Mouse (Mus musculus) frontal cortex, postnatal 14 days (tissue): Measurements from ENCODE around the gene Iqgap1.

ENCODE experiments used
- DNase-seq, 2 experiments: peaks; one replicate each; pipeline ENCODE4 v3.0.0; 2022; ENCODE audit warnings: low spot score in 2 of 2

The Iqgap1 gene

DNA sequence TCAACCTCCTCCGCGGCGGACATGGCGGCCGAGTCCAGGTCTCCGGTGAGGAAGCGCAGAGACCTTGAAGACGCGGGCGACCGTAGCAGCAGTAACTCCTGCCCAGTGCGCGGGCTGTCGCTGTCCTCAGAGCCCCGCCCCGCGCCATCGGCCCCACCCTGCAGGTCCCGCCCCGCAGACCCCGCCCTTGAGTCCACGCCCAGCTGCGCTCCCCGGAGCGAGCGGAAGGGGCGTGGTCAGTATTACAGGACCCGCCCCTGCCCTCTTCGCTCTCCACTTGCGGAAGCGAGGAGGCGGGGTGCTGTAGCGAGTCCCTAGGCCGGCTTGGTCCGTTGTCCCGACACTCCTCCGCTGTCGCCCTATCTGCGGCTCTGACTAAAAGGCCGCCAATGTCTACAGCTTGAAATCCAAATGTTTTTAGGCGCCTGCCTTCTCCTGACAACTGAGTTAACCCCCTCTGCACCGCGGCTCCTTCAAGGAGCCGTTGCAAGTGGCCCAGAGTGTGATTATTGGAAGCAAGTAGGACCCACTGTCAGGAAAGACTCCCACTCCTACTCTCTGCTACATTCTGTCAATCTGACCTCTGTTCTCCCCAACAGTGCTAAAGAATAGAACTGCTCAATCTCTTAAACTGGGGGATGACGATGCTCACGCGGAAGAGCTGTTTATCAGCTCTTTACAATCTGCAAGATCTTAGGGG, 22.5 kb downstream of the Iqgap1 start:
- peak; percentile 84 to 89 for DNase-seq

DNA sequence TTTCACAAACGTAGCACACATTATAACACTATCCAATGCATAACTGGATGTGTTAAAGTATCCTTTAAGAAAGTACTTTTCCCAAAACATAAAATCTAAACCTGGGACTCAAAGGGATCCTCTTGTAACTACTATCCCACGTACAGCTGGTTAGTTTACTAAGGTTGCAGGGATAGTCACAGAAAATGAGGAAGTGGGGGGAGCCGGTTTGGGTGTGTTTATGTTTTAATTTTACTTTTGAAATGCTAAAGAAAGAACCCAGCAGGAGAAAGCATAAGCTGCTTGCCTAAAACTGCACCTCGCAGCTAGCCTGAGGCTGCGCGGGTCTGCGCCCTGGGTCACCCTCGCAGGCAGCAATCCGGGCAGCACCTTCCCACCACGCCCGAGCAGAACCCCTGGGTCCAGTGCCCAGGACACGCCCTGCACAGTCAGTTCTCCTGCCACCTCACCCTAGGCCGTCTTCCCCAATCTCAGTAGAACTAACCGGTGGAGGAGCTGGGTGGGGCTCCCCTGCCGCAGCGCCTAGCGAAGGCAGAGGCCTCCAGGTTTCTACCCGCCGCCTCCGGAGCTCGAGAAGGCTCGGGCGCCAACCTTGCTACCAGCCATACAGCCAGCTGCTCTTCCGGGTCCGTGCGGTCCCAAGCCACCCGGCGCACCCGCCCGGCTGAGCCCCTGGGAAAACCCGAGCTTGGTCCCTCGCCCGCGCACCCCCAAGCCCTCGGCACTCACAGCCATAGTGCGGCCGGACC, 23.2 kb downstream of the Iqgap1 start:
- DNase-seq, result no peak

DNA sequence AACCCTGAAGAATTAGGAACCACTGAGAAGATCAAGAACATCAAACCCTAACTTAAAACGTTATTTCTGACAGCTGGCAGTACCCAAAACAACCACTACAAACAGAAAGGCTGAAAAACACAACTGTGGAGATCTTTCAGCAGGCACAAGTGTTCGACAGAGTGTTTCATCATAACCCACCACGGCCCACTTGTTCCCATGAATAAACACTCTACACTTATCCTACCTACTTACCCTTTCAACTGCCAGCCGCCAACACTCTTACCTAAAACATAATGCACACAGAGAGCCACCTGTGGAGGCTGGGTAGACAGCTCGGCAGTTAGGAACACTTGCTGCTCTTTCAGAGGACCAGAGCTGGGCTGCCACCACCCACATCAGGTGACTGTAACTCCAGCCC, 26.5 kb downstream of the Iqgap1 start:
- DNase-seq, result no peak

DNA sequence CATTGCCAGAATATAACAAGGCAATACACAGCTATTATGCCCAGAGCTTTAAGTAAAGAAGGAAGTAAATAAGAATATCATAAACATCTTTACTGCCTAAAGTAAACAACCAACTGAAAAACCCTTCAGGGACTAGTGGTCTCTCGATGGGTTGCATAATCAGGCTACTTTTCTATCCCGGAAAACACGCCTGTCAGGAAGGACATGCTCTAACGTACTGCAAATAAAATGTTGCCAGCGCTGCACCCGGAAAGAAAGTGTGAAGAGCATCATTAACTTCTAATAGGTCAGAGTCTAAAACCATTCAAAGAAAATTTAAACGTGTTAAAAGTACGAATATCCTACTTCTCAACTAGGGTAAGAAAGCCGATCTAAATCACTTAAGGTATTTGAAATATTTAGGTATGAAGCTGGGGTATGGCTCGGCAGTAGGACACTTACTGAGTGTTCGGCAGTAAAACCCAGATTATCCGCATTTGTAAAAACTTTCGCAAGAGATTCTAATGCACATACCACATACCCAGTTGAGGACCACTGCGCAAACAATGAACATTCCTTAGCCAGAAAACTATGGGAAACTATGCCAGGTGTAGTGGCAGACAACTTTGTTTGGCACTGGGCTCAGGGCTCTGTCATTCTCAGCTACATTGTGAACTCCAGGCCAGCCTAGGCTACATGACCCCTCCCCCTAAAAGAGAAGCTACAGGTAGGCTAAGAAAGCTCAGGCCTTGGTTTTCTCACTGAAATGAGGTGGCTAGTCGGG, 28.8 kb downstream of the Iqgap1 start:
- DNase-seq, result no peak

DNA sequence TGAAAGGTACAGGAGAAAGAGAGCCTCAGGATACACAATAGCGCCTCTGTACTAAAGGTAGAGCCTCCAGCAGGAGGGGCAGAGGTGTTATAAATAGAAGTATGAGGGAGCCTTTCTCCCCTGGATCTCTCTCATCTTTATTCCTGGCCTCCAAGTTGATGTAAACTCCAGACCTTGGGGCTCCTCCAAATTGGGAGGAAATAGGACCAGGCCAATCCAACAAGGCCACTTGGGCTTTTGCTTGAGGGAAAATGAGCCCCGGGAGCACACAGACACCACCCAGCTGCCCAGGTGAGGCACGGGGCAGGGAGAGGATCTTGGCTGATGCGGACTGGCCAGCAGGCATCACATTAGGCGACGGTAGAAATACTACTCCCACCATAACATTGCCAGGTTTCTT, 29.5 kb downstream of the Iqgap1 start:
- DNase-seq, result no peak

DNA sequence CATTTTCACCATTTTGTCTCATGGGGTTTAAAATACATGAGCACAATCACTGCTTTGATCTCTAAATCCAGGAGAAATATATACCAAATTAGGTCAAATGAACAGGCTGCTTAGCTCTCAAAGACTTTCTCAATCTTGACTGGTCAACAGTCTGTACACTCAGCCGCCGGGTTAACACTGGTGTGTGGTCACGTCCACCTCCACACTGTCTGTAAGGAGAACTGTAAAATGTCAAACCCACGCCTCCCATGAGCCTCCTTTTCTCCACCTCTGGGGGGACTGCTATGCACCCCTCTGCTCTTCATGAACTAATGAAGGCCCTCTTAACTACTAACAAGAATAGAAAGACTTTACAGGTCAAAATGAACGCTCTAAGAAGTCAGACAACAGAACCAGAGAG, 36.2 kb downstream of the Iqgap1 start:
- DNase-seq, result no peak

DNA sequence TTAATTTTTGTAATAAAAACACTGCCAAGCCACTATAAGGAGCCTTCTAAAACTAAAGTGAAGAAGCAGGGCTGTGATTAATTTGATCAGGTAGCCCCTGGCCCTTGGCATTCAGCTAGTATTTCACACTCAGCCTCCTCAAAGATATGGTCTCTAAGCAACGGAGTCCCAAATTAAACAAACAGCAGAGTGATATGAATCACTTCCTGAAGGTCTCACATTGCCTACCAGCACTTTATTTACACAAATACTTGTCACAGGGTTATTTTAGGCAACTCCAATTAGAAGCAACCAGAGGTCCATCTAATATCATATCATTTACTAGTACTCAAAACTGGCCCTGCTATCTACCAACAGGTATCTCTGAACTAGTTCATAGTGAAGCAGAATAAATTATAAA, 36.7 kb downstream of the Iqgap1 start:
- no peak for DNase-seq

DNA sequence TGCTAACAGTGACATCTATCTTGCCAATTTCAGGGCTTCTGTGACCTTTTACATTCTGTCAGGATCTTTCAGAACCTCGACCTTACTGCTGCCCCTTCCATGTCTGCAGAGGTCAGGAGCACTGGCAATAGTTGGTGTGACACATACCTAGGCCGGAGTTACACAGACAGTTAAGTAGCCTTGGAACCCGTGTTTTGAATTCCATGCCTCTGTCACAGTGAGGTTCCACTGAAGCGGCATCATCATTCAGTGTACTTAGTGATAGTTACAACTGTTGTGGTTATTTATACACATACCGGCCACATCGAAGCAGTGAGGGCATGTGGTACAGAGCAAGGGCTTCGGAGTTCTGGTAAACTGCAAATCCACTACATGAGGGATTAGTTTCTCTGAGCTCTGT, 37.8 kb downstream of the Iqgap1 start:
- DNase-seq, result no peak

DNA sequence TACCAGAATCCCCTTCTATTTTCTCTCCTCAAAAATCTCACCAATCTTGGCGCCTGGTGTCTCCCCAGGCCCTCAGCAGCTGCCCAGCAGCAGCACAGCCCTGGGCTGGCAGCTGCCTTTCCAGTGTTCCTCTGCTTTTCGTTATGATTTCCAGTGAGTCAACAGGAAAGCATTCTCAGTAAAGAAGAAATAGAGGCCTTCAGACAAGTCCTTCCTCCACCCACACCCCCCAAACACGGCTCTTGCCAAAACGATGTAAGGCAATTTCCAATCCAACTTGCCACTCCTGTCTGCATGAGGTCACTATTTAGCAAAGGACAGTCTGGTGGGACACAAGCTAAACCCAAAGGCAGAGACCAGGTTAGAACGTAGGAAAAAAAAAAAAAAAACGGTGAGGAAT, 39.0 kb downstream of the Iqgap1 start:
- DNase-seq, result no peak

DNA sequence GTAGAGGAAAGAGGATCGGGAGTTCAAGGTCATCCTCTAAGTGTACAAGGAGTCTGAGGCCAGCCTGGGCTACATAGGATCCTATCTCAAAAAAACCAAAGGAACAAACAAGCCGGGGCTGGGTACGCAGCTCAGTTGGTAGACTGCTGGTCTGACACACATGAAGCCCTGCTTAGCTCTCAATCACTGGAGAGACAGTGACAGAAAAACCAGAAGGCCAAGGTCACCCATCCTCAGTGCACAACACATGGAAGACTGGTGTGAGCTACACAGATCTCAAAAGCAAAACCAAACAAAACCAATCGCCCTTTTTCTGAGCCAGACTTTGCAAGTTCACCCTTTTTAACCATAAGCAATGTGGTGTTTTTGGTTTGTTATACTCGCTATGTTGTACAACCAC, 41.9 kb downstream of the Iqgap1 start:
- no peak for DNase-seq

DNA sequence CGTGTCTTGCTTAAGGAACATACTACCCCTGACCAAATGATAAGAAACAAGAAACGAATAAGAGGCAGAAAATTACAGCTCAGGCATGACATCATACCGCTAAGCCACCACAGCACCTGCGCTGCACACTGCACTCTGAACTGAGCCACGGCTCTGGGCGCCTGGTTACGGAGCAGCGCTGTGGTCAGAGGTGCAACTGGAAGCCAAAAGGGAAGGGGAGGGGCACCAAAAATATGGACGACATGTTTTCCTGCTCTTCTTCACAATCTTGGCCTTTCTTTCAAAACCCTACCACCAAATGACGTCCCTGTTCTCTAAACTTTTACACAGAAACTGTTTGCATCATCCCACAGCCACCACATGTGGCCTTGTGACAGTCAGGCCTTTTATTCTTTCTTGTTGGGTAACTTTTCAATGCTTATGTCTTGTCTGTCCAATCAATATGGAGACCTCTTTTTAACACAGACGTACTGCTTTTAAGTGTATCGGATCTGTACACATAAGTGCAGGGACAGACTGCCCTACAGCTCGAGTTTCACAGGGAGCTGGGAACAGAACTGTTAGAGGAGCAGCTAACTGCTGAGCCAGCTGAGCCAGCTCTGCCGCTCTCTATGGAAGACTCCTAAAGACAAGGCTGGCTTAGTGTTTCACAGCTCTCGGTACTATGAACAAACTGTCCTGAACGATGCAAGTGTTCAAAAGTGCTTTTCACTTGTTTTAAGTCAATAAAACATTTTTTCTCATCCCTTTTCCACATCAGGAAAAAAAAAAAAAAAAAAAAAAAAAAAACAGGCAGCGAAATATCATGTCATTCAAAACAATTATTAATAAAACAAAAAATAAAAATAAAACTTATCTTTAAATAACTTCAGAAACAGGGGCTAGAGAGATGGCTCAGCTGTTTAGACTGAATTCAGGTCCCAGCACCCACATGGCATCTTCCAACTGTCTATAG, 43.3 kb downstream of the Iqgap1 start:
- DNase-seq, result no peak

DNA sequence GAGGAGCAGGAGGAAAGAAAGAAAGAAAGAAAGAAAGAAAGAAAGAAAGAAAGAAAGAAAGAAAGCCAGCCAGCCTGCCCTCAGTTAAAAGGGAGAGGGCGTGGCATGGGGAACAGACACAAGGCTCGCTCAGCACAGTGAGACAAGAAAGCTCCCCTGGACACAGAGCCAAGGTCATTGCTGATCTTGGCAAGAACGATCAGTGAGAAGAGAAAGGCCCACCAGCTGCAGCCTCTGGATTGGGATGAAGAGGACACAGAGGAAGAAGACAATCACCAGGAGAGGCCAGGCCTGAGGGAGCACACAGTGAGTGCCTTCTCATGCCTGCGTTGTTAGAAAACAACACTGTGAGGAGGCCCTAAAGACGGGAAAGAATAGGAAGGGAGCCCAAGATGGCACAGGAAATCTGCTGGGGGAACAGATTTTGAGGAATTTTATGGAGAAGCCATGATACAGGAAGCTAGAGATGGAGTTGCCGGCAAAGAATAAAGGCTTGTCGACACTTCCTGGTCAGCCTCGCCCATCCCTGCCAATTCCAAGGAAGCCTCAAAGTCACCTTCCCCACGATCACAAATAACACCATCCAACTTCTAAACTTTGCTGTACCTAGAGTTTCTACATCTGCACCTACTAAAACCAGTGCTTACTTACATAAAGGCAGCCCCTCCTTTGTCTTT, 44.2 kb downstream of the Iqgap1 start:
- no peak for DNase-seq

DNA sequence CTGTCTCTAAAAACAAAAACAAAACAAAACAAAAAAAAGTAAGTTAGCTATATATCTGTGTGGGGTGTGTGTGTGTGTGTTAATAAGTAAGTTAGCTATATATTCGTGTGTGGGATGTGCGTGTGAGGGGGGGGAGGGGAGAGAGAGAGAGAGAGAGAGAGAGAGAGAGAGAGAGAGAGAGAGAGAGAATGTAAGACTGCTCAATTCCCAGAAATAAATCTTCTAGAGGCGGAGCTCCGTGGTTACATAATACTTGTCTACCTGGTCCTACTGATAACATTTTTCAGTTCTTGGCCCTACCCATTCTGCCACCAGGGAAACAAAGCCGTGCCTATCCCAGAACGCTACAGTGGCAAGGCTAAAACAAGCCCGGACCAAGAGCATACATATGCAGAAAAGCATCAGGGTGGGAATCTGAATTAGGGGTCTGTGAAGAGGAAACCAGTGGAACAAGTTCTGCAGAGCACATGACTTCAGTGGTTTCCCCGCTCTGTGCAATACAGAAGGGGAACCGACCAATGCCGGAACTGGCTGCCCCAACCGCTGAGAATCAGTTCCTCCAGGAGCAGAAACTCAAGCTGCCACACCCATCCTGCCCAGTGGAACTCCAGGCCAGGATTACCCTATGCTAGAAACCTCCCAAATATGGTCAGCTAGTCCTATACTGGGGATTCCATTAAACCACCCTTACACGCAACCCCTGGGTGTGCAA, 46.7 kb downstream of the Iqgap1 start:
- no peak for DNase-seq

DNA sequence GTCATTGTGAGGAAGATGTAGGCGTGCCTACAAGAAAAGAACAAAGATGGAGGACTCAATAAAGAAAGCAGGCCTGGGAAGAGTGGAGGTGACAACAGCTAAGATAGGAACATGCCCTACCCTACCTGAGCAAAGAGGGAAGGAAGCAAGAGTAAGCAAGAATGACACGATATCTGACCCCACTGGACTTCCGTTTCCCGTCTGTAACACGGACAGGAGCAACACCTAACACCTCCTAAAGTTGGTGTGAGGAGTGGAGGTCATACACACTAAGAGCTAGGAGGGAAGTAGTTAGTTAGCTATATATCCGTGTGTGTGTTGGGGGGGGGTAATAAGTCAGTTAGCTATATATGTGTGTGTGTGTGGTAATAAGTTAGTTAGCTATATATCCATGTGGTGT, 47.4 kb downstream of the Iqgap1 start:
- no peak for DNase-seq

DNA sequence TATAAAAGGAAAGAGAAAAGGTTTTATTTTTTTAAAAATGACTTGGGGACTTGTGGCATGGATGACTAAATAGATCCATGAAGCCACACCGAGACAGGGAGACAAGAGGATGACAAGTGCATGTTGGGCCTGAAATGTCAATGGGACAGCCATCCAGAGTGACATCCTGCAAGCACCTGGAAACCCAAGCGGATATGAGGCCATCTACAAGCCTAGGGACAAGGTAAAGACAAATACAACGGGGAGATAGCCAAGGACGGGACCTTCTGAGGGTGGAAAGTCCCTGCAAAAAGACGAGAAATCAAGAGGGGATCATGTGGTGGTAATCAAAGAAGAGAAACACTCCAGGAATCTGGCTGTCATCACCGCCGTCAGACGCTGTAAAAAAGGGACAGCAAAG, 48.6 kb downstream of the Iqgap1 start:
- no peak for DNase-seq

DNA sequence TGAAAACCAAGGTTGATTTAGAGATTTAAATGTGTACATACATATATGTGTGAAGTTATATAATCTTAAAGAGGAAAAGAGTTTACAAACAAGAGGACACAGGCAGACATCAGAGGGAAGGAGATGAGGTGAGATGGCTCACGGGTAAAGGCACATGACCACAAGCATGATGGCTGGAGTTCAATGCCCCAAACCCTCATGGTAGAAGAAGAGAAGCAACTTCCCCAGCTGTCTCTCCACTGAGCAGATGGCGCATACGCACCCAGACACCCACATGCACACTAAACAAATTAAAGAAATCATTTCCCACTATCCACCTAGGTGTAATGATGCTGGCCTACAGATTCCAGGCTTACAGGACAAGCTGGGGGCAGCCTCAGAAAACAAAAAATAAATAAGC, 49.7 kb downstream of the Iqgap1 start:
- DNase-seq, result no peak

DNA sequence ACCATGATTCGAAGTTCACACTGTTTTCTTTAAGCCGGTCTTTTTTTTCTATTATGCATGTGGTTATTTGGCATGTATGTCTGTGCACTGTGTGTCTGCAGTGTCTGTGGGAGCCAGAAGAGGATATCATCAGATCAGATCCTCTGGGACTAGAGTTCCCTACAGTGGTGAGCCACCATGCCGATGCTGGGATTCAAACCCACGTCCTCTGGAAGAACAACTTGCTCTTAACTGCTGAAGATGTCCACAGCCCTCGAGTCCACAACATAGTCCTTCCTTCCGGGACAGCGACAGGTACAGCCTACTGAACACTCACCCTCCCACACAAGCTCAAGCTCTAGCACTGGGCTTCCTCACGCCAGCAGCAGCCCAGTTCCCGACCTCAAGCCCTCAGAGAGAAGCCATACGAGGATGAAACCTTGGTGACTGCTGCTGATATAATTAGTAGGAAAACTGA, 50.3 kb downstream of the Iqgap1 start:
- no peak for DNase-seq

DNA sequence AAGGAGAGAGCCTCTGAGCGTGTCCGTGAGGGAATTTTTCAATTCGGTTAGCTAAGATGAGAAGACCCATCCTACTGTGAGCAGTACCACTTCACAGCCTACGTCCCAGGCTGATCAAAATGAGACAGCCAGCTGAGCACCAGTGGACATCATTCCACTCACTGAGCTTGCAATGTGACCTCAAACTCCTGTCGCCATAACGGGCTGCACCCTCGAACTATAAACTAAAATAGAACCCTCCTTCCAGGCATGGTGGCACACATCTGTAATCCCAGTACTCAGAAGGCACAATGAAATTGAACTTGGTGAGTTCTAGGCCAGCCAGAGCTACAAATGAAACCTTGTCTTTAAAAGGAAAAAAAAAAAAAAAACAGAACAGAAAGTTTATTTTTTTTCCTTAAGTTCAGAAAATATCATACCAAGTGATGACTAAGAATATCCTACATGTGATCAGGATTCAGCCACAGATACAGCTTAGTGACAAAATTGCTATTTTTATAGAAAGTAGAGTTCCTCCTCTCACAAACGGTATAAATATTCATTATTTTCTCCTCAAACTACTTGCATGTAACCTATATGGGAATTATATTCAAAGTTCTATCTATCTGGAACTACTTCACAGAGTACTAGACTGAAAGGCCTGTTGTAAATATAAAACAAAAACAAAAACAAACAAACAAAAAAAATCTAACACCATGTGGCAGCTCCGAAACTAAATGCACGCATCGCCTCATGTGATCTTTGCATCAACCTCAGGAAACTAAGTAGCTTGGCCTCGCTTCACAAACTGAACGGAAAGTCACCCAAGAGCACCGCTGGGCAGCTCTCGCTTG, 50.9 kb downstream of the Iqgap1 start:
- DNase-seq, result no peak

DNA sequence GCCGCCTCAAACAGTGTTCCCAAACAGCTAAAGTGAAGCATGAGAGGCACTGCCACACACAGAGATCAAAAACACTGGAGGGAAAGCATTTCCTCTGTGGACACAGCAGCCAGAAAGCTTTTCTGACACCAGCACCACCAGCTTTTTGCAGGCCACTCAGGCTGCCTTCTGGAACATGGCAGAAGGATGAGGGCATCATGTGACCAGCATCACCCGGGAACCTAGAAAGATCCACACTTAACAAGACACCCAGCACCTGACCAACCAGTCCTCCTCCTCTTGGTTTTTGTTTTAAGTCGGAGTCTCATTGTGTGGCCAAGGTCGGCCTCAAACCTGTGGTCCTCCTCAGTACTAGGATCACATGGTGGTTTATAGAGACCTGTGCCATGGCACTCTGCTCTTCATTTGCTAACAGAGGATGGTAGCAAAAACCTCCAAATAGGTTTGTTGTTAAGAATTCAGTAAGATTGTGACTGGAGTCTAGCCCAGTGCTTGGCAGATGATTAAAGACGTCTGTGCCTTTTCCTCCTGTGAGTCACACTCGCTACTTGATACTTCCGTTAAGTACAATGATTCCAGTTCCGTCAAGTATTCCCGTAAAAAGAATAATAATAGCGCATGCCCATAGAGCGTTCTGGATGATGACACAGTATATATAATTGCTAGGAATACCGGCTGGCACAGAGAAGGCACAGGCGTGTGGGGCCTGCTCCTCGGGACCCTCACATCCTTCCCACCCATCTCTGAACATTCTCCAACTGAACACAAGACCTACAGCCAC, 51.8 kb downstream of the Iqgap1 start:
- no peak for DNase-seq
